Mouse (Mus musculus) hindbrain, embryonic 13.5 days (tissue): ENCODE data around the gene Itpk1. TPM values are rescaled to one million over a fixed set of nuclear protein-coding genes. Genes with fewer than 3 reads are reported as not detected.
A peak's percentile ranks its signal among the peaks of the same experiment; 100 is the strongest.

ENCODE experiments used
- ATAC-seq: fragments of 200-750 bp; cut with Nextera tagmentation; 2 replicates; pipeline ENCODE4 v1.8.0; 2017; ENCODE audit warnings: moderate TSS enrichment; ENCODE audit not compliant: low FRiP score
- H3K27ac ChIP-seq: fragments of 300-500 bp; sonication (generic); 2 replicates; pipeline ENCODE4 v1.5.1; 2015; ENCODE audit warnings: inconsistent platforms, mild to moderate bottlenecking, moderate library complexity
- H3K27me3 ChIP-seq: fragments of 300-500 bp; sonication (generic); 2 replicates; pipeline ENCODE4 v1.6.1; 2015; ENCODE audit warnings: mild to moderate bottlenecking, inconsistent platforms
- H3K36me3 ChIP-seq: fragments of 300-500 bp; sonication (generic); 2 replicates; pipeline ENCODE4 v1.6.1; 2015; ENCODE audit warnings: mild to moderate bottlenecking, inconsistent platforms
- H3K4me1 ChIP-seq: fragments of 300-500 bp; sonication (generic); replicated peaks from 2 replicates; pipeline ENCODE4 v1.6.1; 2015; ENCODE audit warnings: inconsistent platforms
- H3K4me2 ChIP-seq: fragments of 300-500 bp; sonication (generic); 2 replicates; pipeline ENCODE4 v1.6.1; 2015; ENCODE audit warnings: inconsistent platforms, mild to moderate bottlenecking, moderate library complexity
- H3K4me3 ChIP-seq: fragments of 300-500 bp; sonication (generic); 2 replicates; pipeline ENCODE4 v1.5.1; 2015; ENCODE audit warnings: mild to moderate bottlenecking, inconsistent platforms
- H3K9ac ChIP-seq: fragments of 300-500 bp; sonication (generic); 2 replicates; pipeline ENCODE4 v1.6.1; 2015; ENCODE audit warnings: mild to moderate bottlenecking, inconsistent platforms
- H3K9me3 ChIP-seq: fragments of 300-500 bp; sonication (generic); 2 replicates; pipeline ENCODE4 v1.6.1; 2016; ENCODE audit warnings: inconsistent platforms
- WGBS: fragments of 180-500 bp; shearing (Covaris S2); methylation state at CpG from one replicate; pipeline ENCODE4 v1.1.7; 2015; 5-methylcytosine and 5-hydroxymethylcytosine counted together
- polyA plus RNA-seq: library from polyadenylated mRNA; unstranded; fragments of >200 nt; fragmentation: Nextera tagmentation; extraction: Ambion mirVana; gene quantifications from 2 replicates; pipeline ENCODE4 v1.2.1, GENCODE M21; 2015

Gene Itpk1
- polyA plus RNA-seq, 1 experiment from 2014 or later = 23.0 TPM

DNA sequence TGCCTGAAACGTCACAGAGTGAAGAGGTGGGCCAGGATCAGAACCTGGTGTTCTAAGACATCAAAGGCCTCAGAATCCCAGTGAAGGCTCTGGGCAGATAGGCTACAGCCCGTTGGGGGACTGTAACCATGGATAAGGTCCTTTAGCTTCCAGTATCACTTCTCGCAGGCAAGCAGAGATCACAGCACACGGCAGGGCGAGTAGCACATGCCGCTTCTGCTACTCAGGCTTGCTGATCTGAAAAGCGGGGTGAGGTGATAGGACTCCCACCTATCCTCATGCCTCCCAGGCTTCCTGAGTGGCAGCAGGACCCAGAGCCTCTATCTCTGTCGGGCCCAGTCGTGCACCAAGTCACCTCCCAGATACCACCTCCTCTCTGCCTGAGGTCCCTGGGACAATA lies 133.1 kb downstream of the Itpk1 start:
- H3K9ac ChIP-seq = no peak overlapping the region
- no peak for ATAC-seq
- H3K9me3 ChIP-seq = no peaks in the 10 kb centered on the region
- WGBS = 90% methylated on average over 9 of the region's 9 CpGs
- H3K4me3 ChIP-seq = no peak overlapping the region
- no peaks in the 10 kb centered on the region for H3K27me3 ChIP-seq
- no peak overlapping the region for H3K27ac ChIP-seq
- H3K4me1 ChIP-seq = 0 out of 2 replicates have a peak, but pooled peaks cover 7% of the 10 kb centered on the region
- H3K4me2 ChIP-seq = no peak overlapping the region
- peaks cover 58% of the 10 kb centered on the region for H3K36me3 ChIP-seq

DNA sequence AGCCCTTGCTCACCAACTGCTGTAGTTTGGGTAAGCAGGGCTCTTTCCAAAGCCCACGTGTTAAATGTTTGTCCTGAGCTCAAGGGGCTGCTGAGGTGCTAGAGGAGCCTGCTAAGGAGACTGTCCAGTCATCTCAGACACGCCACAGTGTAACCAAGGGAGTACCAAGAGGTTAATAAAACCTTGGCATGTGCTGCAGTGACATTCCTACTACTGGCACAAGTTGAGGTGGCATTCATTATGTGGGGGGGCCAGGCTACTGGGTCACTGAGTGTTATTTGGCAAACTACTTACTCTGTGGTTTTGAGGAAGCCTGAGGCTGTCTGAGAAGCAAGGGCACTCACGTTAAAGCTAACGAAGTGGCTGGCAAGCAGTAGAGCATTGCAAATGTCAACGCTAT lies 134.0 kb downstream of the Itpk1 start:
- Histone ChIP-seq H3K27me3 (no peaks in the 10 kb centered on the region), H3K36me3 (peaks cover 60% of the 10 kb centered on the region), H3K9me3 (no peaks in the 10 kb centered on the region), H3K4me2 (no peak overlapping the region), H3K27ac (no peak overlapping the region), H3K9ac (no peak overlapping the region), H3K4me3 (no peak overlapping the region), H3K4me1 (0 out of 2 replicates have a peak, but pooled peaks cover 7% of the 10 kb centered on the region)
- 83% methylated on average over 5 of the region's 5 CpGs for WGBS
- ATAC-seq = no peak

DNA sequence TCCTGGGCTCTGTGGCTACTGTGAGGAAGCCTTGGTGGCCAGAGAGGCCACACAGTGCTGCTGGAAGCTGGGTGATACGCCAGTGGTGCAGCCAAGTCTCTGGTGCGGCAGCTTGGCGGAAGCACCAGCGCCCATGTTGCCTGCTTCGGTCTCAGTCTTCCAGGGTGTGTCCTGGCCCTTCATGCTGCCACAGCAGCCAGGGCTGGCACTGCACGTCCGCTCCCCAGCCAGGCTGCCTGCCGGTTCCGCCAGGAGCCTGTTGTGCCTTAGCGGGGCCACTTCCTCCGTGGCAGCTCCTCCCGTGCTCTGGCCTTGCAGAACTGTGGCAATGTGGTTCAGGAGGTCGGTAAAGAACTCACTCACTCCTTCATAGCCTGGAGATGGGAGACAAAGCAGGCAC lies 134.6 kb downstream of the Itpk1 start:
- Histone ChIP-seq H3K27ac (no peak overlapping the region), H3K9ac (no peak overlapping the region), H3K36me3 (peaks cover 63% of the 10 kb centered on the region), H3K9me3 (no peaks in the 10 kb centered on the region), H3K4me3 (no peak overlapping the region), H3K4me2 (no peak overlapping the region), H3K4me1 (0 out of 2 replicates have a peak, but pooled peaks cover 7% of the 10 kb centered on the region), H3K27me3 (no peaks in the 10 kb centered on the region)
- WGBS = 93% methylated on average over 13 of the region's 13 CpGs
- no peak for ATAC-seq

DNA sequence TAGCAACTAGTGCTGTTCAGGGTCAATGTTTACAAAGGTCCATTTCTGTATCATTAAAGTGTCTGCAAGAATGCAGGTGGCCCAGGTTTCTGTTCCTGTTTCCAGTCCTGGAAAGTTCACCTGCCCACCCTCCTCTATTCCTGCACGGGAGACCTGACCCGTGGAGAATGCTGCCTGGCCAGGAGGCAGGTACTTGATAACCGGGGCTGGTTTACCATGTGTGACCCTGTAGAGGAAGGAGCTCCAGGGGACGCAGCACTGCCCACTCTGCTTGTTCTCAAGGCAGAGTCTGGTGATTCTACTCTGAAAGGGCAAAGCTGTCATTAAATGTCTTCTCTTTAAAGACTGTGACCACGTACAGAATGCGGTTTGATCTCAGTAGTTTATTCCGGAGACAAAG lies 136.5 kb downstream of the Itpk1 start:
- H3K4me1 ChIP-seq = 0 out of 2 replicates have a peak, but pooled peaks cover 6% of the 10 kb centered on the region
- no peak overlapping the region for H3K4me3 ChIP-seq
- H3K9me3 ChIP-seq = no peaks in the 10 kb centered on the region
- ATAC-seq = no peak
- no peak overlapping the region for H3K27ac ChIP-seq
- 77% methylated on average over 7 of the region's 7 CpGs for WGBS
- peaks cover 75% of the 10 kb centered on the region for H3K36me3 ChIP-seq
- H3K27me3 ChIP-seq = no peaks in the 10 kb centered on the region
- H3K9ac ChIP-seq = no peak overlapping the region
- no peak overlapping the region for H3K4me2 ChIP-seq

DNA sequence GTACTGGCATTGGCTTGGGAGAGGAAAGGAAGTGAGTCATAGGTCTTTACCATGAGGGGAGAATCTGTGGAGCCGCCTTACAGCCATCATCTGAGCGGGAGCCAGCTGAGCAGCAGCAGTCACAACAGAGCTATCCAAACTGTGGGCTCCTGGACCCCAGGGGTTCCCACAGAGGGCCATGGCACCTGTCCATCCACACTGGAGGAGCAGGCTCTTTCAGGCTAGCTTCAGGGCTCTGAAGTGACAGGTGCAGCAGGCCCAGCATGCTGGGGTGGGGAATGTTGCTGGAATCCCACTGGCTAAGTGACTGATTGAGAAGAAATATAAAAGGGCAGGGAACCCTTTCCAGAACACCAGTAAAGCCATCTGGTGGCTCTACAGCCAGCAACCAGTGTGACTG lies 137.8 kb downstream of the Itpk1 start:
- peaks cover 71% of the 10 kb centered on the region for H3K36me3 ChIP-seq
- no peak overlapping the region for H3K4me2 ChIP-seq
- H3K9ac ChIP-seq = no peak overlapping the region
- no peaks in the 10 kb centered on the region for H3K27me3 ChIP-seq
- no peak overlapping the region for H3K27ac ChIP-seq
- no peak overlapping the region for H3K4me3 ChIP-seq
- H3K9me3 ChIP-seq = no peaks in the 10 kb centered on the region
- no peaks in the 10 kb centered on the region for H3K4me1 ChIP-seq
- no peak for ATAC-seq
- WGBS = 78% methylated on average over 2 of the region's 2 CpGs

DNA sequence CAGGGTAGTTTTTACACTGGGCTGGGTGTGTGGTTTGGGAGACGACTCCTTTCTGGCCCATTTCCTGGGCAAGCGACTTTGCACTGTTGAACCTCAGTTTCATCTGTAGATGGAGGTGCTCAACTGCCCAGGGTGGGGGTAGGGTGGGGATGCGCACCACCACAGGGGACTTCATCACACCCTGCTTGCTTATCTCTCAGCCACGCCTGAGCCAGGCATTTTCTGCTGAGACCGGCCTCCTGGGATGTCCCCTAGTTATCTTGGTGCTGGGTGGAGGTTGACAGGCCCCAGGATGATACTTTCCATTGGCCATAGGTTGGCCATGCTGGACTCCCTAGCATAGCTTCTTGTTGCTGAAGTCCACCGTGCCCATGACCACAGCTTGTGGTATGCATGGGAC lies 139.6 kb downstream of the Itpk1 start:
- ATAC-seq = no peak
- whole genome bisulfite sequencing = 86% methylated on average over 6 of the region's 6 CpGs
- no peak overlapping the region for H3K27ac ChIP-seq
- H3K36me3 ChIP-seq = peaks cover 65% of the 10 kb centered on the region
- H3K4me3 ChIP-seq = no peak overlapping the region
- H3K27me3 ChIP-seq = no peaks in the 10 kb centered on the region
- H3K4me2 ChIP-seq = no peak overlapping the region
- H3K4me1 ChIP-seq = 0 out of 2 replicates have a peak, but pooled peaks cover 3% of the 10 kb centered on the region
- no peaks in the 10 kb centered on the region for H3K9me3 ChIP-seq
- H3K9ac ChIP-seq = no peak overlapping the region

DNA sequence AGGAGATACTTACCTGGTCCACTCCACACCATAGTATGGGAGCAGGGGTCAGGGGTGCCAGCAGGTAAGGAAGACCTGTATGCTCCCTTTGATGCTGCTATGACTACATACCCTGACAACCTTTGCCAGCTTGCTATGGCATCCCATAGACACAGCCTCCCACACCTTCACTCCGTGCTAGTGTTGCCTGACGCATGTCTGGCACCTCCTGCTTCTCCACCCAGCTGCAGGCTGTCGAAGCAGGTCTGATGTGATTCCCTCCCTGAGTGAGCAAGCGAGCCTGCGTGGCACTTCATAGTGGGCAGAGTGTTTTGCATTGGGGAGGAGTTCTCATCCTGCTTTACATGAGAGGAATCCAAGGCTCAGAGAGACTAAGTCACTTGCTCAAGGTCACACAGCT lies 147.4 kb downstream of the Itpk1 start:
- Histone ChIP-seq H3K4me3 (no peak overlapping the region), H3K9ac (no peak overlapping the region), H3K27me3 (peaks cover 14% of the 10 kb centered on the region), H3K4me2 (no peak overlapping the region), H3K36me3 (peaks cover 26% of the 10 kb centered on the region), H3K27ac (no peak overlapping the region), H3K4me1 (peaks cover 27% of the 10 kb centered on the region), H3K9me3 (no peaks in the 10 kb centered on the region)
- ATAC-seq = no peak
- 94% methylated on average over 5 of the region's 5 CpGs for WGBS

DNA sequence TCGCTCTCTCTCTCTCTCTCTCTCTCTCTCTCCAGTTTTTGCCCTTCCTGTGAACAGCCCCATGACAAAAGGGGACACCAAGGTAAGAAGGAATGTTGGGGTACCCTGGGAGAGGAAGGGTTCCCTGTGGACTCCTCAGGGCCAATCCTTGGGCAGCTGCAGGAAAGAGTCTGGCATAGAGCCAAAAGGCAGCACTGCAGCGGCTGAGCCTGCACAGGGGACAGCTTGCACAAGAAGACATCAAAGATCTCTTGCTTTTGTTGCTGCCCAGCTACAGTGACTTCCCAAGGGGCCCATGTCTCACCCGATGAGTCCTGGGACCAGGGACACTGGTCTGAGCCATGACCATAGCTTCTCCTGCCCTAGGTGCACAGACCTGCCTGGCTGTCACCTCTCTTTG lies 148.9 kb downstream of the Itpk1 start:
- Histone ChIP-seq H3K27me3 (peaks cover 14% of the 10 kb centered on the region), H3K4me2 (peak overlapping the region; percentile 78), H3K27ac (no peak overlapping the region), H3K36me3 (peaks cover 17% of the 10 kb centered on the region), H3K9me3 (no peaks in the 10 kb centered on the region), H3K9ac (peak overlapping the region; percentile 79), H3K4me1 (peaks cover 39% of the 10 kb centered on the region), H3K4me3 (peak overlapping the region; percentile 58)
- no peak for ATAC-seq
- 65% methylated on average over 3 of the region's 3 CpGs for WGBS

DNA sequence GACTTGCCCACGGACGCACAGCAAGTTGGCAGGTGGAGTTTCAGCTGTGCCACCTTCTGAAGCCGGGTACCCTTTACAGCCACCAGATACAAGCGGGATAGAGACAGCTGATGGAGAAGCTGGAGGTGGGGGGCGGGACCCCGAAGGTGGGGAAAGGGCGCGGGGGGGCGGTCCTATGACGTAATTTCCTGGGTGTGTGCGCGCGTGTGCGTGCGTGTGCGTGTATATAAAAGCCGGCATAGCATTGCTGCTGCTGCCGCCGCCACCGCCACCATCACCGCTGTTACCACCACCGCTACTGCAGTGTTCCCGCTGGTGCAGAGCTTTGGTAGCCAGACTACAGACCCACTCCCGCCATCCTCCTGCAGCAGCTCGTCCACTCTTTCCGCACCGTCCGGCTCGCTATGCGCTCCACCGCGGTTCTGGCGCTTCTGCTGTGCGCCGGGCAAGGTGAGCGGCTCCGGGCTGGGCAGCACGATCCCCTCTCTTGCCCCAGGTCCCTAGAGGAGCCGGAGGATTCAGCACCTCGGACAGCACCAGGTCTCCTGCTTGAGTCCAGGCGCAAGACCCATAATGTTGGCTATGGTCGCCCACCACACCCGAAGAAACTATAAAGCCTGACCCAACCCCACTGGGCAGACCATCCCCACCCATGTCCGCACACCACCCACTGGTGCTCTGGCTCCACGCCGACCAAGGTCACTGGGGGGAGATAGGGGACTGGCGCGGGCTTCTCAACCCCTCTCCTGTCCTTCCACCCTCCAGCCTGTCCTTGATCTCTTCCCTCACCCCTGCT lies 149.8 kb downstream of the Itpk1 start, which contains the start of gene Chga:
TSS of gene Chga (plus strand) at position 249 of the 796 bp plus-strand sequence.
- Histone ChIP-seq H3K9me3 (no peaks in the 10 kb centered on the region), H3K4me2 (peak within 1 kb of the TSS; percentile 78), H3K27ac (peak within 1 kb of the TSS; percentile 87), H3K9ac (peak within 1 kb of the TSS; percentile 79), H3K4me1 (peaks cover 41% of the 10 kb centered on the region), H3K4me3 (peak within 1 kb of the TSS; percentile 58), H3K27me3 (peaks cover 14% of the 10 kb centered on the region), H3K36me3 (peaks cover 14% of the 10 kb centered on the region)
- ATAC-seq = peak; percentile 81
- WGBS = 3% methylated on average over 48 of the region's 48 CpGs

DNA sequence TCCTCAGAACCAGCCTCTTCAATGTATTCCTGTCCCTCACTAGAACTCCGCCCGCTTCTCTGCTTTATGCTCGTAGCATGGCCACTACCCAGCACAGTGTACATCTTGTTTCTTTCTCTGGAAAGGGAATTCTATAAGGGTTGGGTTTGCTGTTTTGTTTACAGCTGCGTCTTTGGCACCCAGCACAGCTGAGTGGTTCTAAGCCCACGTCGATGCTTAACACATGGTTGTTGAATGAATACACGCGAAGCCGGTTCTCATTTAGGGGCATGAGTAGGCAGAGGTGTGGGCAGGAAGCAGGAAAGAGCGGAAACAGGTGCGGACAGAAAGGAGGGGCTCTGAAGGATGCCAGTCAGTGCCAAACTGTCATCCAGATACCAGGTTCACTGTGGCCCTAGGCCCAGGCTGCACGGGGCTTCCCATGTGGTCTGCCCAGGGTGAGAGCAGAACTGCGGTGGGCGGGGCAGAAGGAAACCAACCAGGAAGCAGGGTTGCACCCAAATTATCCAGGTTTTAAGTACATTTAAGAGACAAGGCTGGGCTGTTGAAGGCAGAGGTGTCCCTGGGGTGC lies 150.9 kb downstream of the Itpk1 start:
- Histone ChIP-seq H3K36me3 (peaks cover 6% of the 10 kb centered on the region; the same call in 1 of the 2 replicates), H3K9ac (no peak overlapping the region), H3K9me3 (no peaks in the 10 kb centered on the region), H3K27ac (no peak overlapping the region), H3K4me1 (peaks cover 41% of the 10 kb centered on the region), H3K4me2 (peak overlapping the region; percentile 78), H3K27me3 (peaks cover 14% of the 10 kb centered on the region), H3K4me3 (peak overlapping the region; percentile 58; the same call in 1 of the 2 replicates)
- WGBS = 83% methylated on average over 14 of the region's 14 CpGs
- 0 out of 2 replicates have a peak, but pooled peaks have one; percentile 8 for ATAC-seq

DNA sequence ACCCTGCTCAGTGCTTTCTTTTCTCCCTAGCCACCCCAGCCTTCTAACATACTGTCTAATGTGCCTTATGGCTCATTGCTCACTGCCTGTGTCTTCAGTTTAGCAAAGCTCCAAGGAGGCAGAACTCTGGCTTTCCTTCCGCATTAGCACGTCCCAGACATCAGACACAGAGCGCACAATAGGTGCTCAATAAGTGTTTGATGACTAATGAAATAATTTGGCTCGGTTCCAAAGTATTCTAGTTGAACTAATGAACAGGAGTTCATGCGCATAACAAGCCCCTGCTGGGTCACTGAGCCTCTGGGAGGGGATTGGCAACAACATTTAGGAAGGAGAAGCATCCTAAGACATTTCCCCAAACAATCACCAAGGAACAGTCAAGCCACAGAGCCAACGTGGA lies 152.7 kb downstream of the Itpk1 start:
- 58% methylated on average over 6 of the region's 6 CpGs for WGBS
- Histone ChIP-seq H3K9me3 (no peaks in the 10 kb centered on the region), H3K27ac (0 out of 2 replicates have a peak overlapping the region, but pooled peaks have one; percentile 10), H3K9ac (no peak overlapping the region), H3K4me2 (no peak overlapping the region), H3K4me1 (peaks cover 41% of the 10 kb centered on the region), H3K4me3 (no peak overlapping the region), H3K36me3 (no peaks in the 10 kb centered on the region), H3K27me3 (peaks cover 14% of the 10 kb centered on the region)
- ATAC-seq = no peak

DNA sequence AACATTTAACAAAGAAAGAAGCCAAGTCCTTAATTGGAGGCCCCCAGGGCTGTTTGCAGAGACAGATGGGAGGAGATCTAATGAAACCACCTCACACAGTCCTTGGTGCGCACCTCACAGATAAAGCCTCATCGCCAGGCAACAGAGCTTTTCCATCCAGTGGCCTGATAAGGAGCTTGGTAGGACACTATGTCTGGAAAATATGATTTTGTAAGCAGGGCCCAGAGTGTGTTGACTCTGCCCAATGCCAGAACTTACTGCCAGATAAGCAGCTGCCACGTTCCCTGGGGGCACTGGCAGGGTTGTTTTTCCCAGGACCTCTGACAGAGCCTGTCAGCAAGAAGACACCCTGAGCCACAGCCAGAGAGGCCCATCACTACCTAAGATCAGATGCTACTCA lies 153.5 kb downstream of the Itpk1 start:
- Histone ChIP-seq H3K27ac (0 out of 2 replicates have a peak overlapping the region, but pooled peaks have one; percentile 10), H3K4me1 (peaks cover 40% of the 10 kb centered on the region), H3K27me3 (peaks cover 14% of the 10 kb centered on the region), H3K4me3 (no peak overlapping the region), H3K9ac (no peak overlapping the region), H3K36me3 (no peaks in the 10 kb centered on the region), H3K9me3 (no peaks in the 10 kb centered on the region), H3K4me2 (no peak overlapping the region)
- 65% methylated on average over 3 of the region's 3 CpGs for WGBS
- no peak for ATAC-seq
